Mouse (Mus musculus) kidney, postnatal 25 days (tissue): Measurements from ENCODE around the gene Gm853.
A peak's percentile ranks its signal among the peaks of the same experiment; 100 is the strongest.
"Not testable (repeated sequence)": the region's sequence is repeated elsewhere in the genome, so short reads cannot be mapped to it uniquely, and the experiment has no call there.

Experiments
- DNase-seq, 2 experiments: peaks; one replicate each; pipeline ENCODE4 v3.0.0; 2021; ENCODE audit warnings: mixed read lengths in 2 of 2

Gene Gm853

DNA sequence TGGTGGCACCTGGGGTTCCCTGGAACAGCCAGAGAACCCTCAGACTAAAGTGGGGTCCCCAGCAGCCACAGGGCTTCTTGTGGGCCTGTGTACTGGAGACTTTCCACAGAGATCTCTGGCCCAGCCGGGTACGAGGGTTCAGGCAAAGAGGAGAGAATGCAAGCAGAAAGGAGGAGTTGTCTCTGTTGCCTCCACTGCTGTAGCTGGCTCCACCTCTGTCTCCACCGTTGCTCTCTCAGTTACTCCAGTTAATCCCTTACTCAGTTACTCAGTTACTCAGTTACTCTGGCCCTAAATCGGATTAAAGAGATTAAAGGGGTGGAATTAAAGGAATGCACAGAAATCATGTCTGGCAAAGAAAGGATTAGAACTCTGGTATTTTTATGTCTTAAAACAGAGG lies at the start of gene Gm853:
Gm853 (minus strand) TSS at position 223 of the 400 bp plus-strand sequence.
- peak; percentile 36 to 65 for DNase-seq

DNA sequence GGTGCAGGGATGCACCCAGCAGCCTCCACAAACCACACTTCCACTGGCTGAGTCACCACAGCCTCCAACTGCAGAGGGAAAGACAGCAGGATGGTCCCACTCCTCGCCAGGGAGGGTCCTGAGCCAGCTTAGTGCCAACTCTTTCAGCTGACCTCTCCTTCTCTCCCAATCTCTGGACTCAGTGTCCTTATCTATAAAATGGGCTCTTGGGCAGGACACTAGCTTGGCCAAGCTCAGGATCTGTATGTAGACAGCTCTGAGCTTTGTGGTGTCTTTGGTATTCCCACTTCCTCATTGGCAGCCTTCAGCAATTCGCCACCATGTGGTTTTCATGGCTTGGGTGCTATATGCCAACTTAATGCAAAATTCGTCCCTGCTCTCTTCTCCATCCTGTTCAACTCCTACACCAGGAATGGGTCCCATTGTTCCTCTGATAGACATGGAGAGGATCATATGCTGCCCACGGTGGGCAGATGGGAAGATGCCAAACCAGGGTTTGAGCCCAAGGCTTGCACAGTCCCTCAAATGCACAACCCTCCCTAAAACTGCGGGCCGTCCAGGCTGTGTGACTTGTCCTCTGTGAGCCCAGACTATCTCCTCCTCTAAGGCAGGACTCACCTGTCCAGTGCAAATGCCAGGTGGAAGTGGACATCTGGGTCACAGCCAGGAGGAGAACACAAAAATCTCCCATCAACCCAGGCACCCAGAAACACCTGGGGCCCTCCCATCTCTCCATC lies 48.6 kb upstream of the Gm853 start:
- no peak for DNase-seq

DNA sequence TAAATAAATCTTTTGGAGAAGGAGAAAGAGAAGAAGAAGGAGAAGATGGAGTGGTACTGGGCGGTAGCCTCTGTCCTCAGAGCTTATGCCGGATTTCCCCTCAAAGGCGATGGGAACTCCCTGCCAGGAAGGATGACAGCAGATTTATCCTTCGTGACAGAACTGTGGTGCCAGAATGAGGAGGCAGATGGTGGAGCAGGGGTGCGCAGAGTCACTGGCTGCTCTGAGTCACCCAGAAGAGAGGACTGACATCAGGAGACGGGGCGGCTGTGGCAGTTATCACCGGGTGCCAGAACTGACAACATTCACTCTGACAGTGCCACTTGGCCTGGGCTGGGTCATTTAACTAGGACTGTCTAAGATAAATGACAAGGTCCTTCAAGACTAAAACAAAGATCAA lies 47.9 kb upstream of the Gm853 start:
- no peak for DNase-seq

DNA sequence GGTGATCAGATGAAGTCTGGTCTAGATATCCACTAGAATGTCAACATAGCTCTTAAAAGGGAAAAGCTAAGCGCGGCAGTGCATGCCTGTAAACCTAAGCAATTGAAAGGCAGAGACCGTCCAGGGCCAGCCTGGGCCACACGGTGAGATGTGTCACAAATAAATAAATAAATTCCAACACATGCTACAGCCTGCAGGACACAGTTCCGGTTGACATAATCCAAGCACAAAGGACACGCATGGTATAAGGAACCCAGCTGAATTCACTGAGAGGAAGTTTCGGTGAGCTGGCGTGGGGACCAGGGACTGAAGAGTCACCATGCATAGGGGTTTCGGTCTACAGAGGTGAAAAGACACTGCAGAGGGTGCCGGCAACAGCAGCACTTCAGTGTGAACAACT lies 46.5 kb upstream of the Gm853 start:
- no peak for DNase-seq

DNA sequence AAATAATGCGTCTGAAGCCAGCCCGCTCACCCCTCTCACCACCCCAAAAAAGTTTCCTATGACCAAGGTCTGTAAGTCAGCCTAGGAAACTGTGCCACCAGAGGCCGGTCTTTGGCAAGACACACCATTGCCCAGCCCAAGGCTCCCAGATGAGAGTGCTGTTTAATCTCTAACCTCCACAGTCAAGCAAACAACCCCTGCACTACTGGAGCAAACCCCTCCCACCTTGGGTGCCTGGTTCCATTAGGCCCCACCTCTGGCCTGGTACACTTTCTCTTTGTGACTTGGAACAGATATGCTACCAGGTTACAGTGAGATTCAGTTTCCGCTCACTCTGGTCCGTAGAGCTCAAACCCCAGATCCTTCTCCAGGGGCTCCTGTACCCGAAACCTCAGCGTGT lies 44.9 kb upstream of the Gm853 start:
- DNase-seq = peak; percentile 73 to 85

DNA sequence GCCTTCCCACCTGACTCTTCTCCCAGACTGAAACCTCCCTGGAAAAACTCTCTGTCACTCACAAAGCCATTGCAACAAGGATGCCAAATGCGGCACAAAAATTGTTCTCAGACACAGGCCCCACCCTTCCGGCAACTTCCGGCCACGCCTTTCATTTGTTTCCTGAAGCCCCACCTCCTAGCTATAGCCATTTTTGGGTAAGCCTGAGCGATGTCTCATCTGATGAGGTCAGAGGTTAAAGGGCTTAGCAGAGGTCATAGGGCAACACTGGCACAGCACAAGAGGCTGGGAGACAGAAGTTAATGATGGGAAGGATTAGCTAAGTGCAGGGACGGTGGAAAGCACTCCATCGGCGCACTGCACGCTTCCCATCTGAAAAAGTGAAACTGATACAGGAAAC lies 44.4 kb upstream of the Gm853 start:
- DNase-seq = no peak

DNA sequence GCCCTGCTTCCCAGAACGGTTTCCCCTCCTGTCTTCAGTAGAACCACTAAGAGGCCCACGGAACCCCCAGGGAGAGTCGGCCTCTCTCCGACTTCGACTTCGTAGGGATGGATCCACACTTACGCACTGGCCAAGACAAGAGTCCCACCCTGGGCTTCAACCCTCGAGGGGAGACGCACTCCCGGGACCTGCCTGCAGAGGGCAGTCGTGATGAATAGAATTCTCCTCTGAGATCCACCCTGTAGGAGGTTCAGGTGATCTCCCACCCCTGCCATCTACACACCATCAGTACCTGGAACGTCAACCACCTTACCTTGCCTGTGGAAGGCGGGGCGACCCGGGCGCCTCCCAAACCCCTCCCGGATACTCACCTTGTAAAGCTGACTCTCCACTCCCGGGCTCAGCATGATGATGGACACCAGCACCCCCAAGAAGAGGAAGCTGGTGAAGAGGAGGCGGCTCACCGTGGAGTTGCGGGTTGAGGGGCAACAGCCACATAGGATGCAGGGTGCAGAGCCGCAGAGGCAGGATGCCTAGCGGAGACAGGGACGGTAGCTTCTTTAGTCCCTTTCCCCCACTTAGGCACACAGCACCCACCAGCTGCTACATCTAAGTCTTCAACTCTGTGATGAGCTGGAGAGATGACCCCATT lies 42.6 kb upstream of the Gm853 start:
- peak; percentile 59 to 80 for DNase-seq

DNA sequence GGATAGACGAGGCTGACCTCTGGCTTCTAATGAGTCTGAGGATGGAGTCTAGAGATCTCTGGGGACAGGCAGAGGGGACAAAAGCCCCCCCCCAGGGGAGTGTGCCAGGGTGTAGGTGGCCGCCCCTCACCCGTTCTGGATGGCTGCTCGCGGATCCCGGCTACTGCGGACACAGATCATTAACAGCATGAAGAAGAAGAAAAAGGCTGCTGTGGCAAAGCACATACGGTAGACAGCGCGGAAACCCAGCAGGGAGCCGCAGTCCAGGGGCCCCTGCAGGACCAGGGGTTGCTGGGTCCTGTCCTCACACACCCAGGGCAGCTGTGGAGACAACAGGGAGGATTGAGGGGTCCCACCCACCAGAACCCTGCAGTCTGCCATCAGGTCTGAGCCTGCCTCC lies 41.9 kb upstream of the Gm853 start:
- no peak for DNase-seq

DNA sequence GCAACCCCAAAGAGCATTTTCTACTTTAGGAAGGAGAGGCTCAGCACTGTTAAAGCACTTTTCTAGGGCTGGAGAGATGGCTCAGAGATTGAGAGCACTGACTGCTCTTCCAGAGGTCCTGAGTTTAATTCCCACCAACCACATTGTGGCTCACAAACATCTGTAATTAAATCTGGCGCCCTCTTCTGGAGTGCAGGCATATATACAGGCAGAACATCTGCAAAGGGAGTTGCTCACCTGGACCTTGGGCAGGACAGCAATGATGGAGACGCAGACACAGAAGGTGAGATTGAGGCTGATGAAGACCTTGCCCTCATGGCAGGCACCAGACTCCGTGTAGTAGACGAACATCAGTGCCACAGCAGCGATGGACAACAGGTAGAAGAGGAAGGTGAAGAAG lies 38.2 kb upstream of the Gm853 start:
- DNase-seq = no peak

DNA sequence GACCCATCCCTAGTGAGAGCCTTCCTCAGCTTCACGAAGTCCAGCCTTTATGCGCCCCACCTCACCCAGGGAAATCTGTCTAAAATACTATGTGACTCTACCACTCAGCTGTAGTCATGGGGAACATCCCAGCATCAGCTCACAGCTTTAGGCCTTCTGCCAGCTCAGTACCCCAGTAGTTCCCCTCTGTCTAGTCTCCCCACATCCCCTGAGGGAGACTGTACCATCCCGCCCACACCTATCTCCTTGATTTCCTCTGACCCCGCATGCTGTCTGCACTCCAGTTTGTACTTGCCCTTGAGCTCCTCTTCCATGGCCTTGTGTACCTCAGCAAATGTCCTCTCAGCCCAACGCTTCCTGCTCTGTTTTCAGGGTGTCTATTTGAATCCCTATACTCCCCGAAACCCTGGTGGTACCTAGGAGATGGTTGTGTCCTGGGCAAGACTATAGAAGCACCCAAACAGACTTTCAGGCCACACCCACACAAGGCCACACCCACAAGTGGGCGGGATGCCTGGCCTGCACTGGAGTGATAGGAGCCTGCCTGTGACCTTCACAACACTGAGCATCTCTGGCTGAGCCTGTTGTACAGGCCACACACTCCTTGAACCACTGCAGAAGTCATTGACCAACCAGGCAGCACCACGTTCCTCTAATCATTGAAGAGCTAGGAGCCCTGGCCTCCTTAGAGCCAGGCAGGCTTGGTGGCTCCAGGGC lies 30.4 kb upstream of the Gm853 start:
- peak; percentile 20 to 50 for DNase-seq

DNA sequence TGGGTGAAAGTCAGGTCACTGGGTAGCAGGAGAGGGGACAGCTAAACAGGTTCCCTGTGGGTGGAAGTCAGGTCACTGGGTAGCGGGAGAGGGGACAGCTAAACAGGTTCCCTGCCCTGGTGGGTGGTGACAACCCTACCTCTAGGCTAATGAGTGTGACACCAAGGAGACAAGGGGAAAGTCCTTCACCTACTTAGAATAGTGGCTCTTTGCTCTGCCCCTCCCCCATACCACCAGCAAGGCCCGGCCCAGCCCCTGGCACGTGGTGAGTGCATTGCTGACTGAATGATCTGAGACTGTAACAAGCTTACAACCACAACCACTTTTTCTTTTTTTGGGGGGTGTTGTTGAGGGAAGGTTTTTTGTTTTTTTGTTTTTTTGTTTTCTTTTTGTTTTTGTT lies 29.6 kb upstream of the Gm853 start:
- peak in 1 of 2 experiments; percentile 68 for DNase-seq

DNA sequence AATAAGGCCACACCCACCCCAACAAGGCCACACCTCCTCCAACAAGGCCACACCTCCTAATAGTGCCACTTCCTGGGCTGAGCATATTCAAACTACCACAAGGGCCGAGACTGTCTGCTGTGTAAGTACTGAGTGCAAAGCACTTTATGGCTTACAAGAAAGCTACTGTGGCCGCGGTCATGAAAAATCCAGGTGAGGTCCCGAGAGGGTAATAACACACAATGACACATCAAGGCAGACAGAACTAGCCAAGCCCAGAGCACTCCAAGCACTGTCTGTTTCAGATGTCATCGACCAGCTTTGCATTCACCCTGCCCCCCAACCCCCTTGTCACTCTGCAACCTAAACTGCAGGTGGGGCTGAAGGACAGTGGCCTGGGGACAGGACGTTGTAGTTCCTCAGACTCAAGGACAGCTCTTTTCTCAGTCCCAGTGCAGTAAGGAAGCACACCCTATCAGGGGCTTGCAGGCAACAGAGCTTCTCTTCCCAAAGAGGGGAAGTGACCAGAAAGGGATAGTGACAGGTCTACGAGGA lies 29.0 kb upstream of the Gm853 start:
- no peak for DNase-seq

DNA sequence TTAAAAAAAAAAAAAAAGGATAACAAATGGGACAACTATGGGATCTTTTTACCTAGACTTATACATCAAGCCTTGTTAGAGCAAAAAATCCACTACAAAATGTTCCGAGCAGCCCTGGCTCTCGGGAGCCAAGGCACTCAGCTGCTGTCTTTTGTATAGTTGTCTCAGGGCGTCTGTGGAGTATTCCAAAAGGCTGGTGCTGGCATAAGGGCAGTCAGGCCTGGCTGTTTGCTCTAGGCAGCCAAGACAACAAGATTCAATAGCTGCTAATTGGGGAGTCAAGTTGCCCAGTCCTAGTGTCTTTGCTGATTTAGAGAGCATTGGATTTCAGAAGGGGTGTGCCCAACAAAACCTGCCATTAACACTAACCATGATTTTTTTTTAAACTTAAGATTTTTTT lies 26.4 kb upstream of the Gm853 start:
- DNase-seq = no peak

DNA sequence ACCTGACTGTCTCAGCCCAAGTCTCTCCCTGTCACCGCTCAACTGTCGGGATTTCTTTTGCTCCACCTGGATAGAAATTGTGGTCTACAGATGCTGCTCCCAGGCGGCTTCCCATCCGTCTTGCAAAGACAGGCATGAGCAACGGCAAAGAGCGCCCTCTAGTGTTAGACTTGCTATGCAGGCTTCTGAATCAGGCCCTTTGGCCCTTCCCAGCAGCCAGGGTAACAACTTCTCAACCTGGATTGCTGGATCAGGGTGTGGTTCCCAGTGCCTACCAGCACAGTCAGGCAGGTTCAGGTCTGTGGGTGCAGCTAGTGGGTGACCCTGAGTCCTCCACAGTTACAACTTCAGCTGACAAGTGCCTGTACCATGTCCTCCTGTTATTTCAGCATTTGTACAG lies 23.9 kb upstream of the Gm853 start:
- peak; percentile 79 to 91 for DNase-seq

DNA sequence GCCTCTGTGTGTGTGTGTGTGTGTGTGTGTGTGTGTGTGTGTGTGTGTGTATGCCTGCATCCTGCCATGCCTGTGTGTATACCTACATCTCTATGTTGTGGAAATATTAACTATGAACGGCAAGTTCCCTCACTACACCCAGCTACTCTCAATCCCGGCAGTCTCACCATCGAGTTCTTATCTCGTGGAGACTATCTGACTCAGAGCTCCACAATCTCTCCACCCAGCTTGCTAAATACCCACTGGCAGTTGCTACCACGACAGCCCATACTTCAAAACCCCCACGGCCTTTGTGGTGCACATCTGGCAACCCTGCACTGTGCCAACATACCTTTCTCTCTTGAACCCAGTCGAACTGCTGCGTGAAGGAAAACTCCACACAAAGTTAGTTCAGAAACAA lies 22.5 kb upstream of the Gm853 start:
- no peak for DNase-seq

DNA sequence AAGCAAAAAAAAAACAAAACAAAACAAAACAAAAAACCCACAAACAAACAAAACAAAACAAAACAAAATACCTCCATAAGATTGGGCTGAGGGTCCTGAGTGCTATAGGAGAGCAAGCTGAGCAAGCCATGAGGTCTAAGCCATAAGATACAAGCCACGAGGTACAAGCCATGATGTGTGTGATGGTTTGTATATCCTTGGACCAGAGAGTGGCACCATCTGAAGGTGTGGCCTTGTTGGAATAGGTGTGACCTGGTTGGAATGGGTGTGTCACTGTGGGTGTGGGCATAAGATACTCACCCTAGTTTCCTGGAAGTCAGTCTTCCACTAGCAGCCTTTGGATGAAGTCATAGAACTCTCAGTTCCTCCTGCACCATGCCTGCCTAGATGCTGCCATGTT lies 21.4 kb upstream of the Gm853 start:
- not testable (repeated sequence) for DNase-seq

DNA sequence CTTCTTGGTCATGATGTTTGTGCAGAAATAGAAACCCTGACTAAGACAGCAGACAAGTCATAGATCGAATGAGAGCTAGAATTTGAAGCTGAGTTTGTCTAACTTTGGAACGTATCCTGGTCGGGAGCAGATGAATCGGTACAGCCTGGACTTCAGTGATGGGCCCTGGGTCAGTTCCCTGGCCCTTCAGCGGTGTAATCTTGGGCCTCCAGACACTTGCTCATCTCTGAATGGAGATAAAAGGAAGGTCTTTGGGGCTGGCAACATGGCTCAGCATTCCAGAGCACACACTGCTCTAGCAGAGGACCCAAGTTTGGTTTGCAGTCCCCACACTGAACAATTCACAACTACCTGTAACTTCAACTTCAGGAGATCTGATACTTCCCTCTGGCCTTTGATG lies 20.8 kb upstream of the Gm853 start:
- DNase-seq = no peak

DNA sequence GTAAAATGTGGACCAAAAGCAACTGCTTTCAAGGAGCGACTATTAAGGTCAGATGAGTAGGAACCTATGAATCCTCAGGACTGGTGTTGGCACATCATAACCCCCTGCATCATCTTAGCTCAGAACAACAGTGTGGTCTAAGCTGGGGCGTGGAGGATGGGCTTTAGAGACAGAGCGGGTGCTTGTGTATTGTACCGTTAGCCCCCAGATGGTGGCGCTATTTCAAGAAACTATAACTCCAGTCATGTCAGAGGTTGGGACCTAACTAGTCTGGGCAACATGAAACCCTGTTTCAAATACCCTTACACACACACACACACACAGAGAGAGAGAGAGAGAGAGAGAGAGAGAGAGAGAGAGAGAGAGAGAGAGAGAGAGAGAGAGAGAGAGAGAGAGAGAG lies 18.5 kb upstream of the Gm853 start:
- no peak for DNase-seq

DNA sequence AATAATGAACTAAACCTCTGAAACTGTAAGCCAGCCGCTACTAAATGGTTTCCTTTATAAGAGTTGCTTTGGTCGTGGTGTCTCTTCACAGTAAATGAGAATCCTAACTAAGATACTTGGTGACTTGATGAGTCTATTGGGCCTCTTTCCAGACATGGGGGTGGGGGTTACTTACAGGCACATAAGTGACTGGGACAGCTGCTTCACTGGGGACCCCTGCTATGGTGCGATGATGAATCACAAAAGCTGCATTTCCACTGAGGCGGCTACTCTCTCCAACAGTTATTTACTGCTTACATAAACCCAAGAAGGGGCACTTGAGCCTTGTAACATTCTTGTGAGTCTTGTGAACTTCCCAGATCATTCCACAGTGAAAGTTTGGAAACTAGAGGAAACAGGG lies 15.4 kb upstream of the Gm853 start:
- DNase-seq = no peak

DNA sequence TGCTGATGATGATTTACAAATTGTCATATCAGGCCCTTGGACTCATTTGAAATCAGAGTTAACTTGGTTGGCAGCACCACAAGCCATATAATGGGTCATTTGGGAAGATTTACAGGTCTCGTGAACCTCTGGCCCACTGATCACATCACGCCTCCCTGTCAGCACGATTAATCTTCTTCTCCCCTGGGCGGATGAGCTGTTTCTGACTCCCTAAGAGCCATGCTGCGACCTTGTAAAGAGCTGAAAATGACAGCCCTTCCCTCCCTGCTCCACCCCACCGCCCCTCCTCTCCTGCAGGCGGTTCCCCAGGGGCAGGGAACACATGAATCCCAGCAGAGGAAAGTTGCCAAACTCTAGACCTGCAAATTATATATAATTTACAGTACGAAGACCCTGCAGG lies 14.2 kb upstream of the Gm853 start:
- no peak for DNase-seq

DNA sequence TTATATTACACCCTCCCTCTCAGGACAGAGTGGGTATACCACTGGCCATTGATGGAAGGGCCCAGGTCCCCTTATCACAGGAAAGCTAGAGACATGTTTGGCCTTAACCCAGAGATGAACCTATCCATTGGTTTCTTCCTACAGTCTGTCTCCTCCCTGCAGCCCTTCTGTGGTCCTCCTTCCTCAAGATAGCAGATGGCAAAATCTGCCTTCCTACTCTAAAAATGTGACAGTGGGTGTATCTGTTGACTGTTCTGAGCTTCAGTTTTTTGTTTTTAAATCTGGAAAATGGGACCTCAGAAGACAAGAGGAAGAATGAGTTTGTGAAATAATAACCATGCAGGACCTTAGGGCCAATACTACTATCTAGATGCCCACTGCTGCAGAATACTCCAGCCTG lies 1.9 kb upstream of the Gm853 start:
- no peak for DNase-seq

DNA sequence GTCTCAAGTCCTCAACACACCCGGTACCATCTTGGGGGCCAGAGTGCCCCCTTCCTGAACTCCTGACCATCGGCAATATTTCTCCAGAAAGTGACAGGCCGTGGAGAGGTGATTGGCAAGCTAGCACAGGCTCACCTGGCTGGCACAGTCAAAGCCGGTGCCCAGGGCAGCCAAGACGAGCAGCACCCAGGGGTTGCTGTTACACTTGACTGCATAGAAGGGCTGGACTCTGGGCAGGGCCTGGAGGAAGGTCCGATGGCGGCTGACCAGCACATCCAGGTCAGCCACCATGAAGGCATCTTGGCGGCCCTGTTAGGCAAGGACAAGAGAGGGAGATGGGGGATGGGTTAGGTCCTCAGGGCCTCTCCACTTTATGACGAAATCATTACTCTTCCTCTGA lies 2.0 kb downstream of the Gm853 start:
- peak; percentile 66 to 84 for DNase-seq

DNA sequence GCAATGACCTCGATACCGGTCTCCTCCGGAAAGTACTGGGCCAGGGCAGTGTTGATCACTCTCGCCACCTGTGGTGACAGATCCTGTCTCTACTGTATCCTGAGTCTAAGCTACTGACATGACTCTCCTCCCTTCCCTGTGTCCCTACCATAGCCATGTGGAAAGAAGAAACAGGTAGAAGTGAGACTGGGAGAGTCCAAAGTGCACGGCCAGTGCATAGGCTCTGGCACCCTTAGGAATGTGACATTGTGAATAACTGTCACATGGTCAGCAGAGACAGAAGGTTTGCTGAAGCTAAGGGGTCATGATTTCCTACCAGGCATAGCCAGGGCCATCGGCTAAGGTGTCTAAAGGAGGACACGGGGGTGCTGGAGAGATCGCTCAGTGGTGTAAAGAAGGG lies 6.8 kb downstream of the Gm853 start:
- DNase-seq = no peak

DNA sequence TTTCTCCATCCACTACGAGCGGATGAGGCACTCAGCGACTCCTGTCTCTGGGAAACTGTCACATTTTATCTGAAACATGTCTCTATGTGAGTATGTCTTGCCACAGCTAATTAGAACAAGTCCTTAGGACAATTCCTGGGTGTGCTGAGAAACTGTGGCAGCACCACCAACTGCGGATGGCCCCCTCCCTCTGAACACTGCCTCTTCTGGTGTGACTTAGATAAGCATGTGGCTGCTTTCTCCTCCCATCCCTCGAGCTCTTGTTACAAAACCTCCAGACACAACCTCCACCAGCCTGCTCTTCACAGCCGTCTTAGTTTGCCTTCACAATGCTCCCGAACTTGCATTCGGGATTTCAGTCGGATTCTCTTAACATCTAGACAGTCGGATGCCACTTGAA lies 8.3 kb downstream of the Gm853 start:
- DNase-seq = no peak
